Mouse (Mus musculus) embryo, embryonic 10.5 days (tissue): Measurements from ENCODE around the gene Zg16.
A peak's percentile ranks its signal among the peaks of the same experiment; 100 is the strongest.
"Not testable (repeated sequence)": the region's sequence is repeated elsewhere in the genome, so short reads cannot be mapped to it uniquely, and the experiment has no call there.

Source experiments
- DNase-seq: peaks from one replicate; pipeline ENCODE4 v3.0.0-alpha.2; 2015; ENCODE audit warnings: low spot score

Gene Zg16

DNA sequence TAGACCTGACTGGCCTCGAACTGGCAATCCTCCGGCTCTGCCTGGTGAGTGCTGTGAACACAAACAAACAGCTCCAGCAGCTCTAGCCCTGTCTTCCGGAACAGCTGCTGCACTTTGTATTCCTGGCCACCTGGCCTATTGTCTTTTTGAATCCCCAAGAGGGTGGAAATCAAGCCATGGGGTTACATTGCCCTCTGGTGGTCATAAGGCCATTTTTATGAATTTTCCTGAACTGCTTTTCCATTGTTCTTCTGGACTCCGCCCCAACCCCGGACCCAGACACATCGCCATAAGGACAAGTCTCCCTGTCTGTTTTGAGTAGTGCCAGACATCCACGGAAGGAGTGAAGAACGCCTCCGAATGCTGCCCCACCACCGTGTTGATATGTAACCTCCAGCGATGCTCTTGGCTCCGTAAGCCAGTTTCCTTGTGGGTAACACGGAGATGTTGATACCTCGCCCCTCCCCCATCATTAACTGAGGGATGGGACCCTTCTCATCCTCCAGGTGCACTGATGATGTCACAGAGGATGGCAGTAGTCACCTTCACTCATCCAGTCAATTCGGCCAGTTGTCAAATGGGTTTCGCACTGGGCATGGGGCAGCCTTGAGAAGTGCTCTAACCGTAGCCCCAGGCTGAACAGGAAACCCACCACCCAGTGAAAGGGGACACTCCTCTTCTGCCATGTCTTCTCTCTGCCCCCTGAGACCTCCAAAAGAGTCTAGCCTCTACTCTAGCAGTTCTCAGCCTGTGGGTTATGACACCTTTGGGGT, 17.6 kb upstream of the Zg16 start:
- DNase-seq: peak; percentile 97

DNA sequence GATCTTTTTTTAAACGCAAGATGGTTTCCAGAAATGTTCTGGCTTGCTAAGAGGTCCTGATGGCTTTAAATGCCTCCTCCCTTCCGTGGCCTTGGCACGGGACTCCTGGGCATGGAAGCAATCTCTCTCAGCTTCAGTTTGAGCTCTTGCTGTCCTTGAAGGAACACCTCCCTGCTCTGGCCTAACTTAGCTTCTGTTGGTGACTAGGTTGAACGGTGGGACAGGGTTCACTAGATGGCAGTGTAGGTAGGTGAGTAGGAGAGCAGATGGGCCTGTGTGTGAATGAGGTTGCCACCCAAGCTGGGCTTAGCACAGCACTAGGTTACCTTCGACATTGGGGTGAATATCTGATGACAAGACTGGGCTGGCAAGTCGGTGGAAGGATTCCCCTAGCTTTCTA, 16.8 kb upstream of the Zg16 start:
- DNase-seq: no peak

DNA sequence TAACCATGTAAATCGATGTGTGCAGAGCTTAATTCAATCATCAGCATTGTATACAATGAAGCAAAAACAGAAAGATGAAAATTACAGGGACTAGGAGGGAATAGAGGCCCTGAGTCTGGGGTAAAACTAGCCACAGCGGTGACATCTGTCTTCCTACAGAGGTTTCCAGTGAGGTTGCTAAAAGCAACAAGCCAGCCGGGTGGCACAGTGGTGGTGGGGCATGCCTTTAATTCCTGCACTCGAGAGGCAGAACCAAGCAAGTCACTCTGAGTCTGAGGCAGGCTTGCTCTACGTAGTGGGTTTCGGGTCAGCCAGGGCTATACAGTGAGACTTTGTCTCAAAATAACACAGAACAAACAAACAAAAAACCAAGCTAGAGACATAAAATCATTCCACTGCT, 15.0 kb upstream of the Zg16 start:
- no peak for DNase-seq

DNA sequence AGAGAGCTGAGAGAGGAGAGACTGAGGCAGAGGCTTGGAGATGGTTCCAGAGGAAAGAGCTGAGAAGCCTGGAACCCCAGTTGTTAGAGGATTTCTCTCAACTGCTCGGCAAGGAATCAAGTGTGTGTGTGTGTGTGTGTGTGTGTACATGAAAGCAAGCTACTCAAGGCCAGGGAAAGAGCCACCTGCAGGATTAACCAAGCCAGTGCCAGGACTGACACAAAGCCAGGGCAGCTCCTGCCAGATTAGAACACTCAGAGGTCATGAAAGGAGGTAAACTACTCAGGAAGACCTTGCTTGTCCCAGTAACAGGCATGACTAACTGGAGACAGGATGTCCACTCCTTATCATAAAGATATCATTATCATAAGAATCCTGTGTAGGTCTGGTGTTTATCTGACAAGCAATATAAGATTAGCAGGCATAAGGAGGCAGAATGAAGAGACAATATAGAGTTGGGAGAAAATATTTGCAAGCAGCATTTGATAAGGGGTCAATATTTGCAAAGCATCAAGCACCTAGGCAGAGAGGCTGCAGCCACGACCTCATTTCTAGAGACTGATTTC, 14.4 kb upstream of the Zg16 start:
- DNase-seq: no peak

DNA sequence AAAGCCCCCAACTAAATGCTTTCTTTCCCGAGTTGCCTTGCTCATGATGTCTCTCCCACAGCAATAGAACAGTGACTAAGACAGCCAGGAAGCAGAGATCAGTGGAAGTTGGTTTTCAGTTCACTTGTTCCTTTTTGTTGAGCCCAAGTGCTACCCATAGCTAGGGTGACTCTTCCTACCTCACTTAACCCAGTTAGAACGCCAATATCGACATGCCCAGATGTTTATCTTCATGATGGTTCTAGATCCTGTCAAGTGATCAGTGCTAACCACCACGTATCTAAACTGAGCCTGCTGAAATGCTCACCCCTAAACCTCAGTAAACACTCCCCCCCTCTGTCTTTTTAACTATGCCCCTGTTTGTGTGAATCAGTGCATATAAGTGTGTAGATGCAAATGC, 12.4 kb upstream of the Zg16 start:
- no peak for DNase-seq

DNA sequence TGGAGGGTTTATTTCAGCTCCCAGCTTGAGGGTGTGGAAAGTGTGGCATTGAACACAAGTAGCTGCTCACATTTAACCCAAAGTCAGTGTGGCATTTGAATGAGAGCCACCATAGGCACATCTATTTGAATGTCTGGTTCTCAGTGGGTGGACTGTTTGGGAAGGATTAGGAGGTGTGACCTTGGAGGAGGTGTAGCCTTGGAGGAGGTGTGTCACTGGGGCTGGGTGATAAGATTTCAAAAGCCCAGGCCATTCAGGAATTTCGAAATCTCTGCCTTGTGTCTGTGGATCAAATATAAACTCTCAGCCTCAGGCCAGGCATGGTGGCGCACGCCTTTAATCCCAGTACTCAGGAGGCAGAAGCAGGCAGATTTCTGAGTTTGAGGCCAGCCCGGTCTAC, 11.8 kb upstream of the Zg16 start:
- no peak for DNase-seq

DNA sequence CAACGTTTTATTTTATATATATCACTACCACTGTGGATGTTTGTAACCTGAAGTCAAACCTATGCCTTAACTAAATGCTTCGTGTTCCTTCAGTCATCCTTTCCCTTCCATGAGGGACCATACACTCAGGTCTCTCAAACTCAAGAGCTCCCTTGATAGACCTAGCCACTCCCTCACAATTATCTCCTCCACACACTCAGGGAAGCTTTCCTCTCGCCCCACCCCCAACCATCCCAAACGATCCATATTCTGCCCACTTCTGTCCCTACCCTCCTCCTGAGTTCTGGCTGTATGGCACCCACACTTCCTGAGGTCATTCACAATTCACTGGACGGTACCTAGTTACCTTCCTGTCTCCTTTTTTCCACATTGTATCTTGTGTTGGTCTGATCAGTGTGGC, 11.4 kb upstream of the Zg16 start:
- no peak for DNase-seq

DNA sequence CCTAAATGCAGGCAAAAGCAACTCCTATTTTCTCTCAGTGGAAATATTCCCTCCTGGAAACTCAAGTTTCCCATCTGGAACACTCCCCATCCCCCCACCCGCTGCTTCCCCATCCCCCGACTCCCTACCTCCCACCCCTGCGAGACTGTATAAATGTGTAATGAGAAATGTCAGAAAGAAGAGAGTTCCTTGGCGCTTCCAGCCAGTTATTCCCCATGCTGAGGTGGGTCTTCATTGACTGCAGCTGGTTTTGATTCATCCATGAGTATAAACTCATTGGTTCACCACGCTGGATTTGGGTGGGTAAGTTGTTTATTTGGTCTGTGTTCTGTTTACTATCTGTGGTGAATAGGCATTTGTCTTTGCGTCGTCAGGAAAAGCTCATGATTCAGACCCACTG, 9.3 kb upstream of the Zg16 start:
- no peak for DNase-seq

DNA sequence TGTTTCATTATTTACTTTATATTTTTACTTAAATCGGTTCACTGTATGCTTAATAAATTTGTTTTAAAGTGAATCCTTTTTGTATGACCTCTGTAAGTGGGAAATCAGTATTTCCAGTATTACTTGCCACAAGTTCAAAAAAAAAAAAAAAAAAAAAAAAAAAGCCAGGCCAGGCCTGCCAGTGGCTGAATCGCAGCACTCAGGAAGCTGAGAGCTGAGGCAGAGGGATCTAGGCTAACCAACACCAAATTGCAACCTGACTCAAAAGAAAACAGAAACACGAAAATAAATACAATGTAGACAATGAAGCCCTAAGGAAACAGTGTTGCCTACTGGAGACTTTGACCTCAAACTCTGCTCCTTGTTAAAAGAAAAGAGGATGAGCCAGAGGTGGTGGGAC, 6.8 kb upstream of the Zg16 start:
- DNase-seq: no peak

DNA sequence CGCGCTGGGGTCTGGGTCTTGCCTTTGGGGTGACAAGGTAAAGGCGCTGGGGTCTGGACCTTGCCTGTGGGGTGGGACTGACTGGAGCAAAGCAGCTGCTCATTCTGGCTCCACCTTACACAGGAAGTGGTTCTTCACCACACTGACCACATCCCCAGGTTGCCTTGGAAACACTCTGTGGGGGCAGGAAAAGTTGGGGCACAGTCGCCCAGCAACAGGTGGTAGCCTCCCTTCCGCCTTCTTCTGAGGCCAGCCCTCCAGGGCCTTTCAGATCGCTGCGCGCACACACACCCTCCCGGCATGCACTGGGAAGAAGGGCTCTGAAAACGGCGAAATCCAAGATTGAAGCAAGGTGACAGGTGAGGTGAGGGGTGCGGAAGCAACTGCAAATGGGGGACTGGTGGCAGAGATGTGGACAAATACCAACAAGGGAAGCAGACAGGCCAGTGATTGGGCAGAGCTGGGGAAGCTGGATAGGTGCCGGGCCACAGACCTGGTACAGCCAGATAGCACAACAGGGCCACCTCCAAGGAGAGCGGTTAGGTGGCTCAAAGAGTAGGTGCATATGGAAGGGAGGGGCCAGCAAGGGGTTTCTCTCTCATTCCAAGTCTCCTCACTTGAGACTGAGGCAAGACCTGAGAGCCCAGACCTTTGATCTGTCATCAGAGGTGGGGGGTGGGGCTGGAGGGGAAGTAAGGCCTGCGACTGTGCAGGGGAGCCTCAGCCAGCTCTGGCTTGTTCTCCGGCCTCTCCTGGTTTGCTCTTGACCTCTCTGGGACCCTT, 4.2 kb upstream of the Zg16 start, which contains the start of gene AI467606:
Gene AI467606, plus strand, starts transcription at position 246 of the 783 bp plus-strand sequence.
- DNase-seq: no peak

DNA sequence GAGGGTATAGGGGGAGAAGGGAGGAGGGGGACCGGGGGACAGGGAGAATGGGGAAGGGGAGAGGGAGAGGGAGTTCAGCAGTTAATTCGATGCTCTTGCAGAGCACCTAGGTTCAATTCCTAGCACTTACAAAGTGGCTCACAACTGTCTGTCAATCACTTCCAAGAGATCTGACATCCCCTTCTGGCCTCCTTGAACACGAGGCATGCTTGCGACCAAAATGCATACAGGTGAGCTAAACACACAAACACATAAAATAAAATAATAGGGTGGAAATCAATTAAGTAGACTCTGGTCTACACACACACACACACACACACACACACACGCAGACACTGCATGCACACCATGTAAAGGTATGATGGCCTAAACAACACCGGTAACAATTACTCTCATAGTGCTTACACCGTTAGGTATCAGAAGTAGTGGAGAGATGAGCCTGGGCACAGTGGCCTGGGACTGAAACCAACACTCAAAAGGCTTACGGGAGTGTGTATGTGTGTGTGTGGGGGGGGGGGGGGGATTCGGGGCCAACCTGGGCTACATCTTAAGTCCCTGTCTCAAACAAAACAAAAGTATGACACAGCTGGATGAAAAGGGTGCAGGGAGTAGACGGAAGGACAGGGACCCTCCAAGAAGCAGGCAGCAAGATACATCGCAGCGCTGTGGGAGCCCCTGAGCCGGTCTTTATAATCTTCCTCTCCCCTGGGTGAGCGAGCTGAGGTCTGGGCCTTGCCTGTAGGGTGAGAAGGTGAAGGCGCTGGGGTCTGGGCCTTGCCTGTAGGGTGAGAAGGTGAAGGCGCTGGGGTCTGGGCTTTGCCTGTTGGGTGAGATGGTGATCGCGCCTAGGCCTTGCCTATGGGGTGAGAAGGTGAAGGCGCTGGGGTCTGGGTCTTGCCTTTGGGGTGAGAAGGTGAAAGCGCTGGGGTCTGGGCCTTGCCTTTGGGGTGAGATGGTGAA, 3.3 kb upstream of the Zg16 start:
- no peak for DNase-seq

DNA sequence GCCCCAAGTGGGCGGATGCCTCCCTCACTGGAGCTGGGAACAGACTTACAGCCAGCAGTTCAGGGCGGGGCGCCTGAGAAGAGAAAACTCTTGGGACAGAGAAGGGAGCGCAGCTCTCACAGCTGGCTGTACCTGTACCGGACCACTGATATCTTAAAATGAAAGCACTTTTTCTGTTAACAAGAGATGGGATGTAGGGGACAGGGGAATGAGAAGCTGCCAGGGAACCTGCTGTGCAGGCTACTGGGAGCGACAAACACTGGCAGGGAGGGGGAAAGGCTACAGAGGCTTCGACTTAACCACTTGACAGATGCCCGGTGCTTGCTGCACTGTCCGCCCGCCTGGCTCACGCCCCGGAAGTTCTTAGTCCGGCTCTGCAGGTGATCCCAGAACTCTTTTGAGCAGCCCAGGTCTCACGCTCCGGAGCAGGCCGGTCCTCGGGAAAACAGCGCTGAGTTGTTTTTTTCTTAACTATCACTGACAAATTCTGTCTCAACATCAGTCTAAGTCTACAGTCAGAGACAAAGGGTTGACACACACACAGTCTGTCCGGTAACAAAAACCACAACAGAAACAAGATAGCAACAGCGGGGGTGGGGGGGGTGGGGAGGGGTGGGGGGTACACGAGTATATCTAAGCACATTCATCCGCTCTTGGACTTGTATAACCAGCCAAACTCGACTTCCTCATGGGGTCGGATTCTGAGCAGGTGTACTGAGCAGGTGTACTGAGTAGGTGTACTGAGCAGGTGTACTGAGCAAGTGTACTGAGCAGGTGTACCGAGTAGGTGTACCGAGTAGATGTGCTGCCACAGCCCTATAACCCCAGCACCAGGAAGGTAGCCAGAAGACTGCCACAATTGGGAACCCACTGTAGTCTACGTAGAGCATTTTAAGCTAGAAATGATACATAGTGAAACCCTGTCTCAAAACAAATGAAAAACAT, 2.0 kb upstream of the Zg16 start:
- DNase-seq: peak; percentile 29

DNA sequence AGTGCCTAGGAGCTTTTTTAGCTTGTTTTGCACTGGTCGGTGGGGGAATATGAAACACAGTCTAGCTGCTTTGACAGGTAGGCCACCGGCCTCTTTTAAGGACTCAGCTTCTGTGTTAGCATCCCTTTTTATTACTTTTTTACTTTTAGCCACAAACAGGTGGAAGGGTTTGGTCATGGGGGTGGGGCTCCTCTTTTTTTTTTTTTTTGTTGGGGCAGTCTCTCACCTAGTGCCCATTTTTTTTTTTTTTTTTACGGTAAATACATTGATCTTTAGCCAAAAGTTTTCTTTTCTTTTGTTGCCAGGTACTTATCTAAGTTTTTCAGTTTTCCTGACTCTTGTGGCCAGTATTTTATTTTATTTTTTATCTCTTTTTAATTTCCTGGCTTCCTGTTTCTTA, 955 bp upstream of the Zg16 start:
- no peak for DNase-seq

DNA sequence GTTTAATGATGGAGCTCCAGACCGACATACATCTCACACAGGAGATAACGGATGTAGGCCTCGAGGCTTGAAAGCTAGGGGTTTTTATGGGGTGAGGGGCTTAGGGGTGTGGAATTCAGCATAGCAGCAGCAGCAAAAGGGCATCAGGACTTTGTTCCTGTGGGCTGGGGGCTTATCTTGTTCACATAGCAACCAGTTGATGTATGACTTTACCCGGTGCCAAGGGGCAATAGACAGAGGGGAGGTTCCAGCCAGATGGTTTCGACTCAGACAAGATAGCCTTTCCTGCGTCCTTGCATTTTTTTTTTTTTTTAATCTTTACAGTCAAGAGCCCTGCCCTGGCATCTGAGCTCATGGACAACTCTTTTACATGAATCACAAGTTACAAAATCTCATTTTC, 1.4 kb downstream of the Zg16 start:
- not testable (repeated sequence) for DNase-seq

DNA sequence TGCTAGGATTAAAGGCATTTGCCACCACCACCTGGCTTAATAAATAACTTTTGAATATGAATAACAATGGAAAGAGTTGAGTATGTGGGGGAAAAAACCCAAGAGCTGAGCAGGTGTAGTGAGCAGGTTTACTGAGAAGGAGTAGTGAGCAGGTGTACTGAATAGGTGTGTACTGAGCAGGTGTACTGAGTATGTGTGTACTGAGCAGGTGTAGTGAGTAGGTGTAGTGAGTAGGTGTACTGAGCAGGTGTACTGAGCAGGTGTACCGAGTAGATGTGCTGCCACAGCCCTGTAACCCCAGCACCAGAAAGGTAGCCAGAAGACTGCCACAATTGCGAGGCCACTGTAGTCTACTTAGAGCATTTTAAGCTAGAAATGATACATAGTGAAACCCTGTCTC, 2.3 kb downstream of the Zg16 start:
- DNase-seq: no peak

DNA sequence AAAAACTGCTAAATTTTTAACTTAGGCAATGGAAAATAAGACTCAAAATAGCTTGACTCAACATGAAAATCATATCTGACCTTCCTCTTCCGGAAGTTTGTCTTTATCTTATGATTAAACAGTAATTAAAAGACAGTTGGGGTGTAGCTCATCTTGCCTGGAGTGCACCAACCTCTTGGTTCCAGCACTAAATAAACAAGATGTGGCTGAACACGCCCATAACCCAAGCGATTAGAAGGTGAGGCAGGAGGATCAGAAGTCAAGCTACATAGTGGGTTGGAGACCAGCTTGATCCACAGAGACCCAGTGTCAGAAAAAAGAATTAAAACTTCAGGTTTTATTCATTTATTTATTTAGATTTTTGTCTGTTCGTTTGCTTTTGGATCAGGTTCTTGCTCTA, 3.4 kb downstream of the Zg16 start:
- no peak for DNase-seq

DNA sequence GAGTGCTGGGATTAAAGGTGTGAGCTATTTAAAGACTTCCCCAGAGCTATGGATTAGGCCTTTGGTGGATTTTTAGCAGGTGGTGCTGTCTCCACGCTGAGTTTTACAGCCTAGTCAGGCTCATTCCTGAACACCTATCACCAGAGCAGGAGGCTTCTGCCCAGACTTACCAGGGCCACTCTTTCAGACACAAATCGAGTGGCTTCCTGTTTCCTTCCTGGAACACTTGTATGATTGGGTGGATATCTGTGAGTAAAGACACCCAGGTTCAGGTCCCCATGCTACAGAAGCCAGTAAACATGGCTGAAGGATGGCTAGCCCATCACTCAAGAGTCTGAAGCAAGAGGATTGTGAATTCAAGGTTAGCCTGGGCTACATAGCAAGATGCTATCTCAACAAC, 4.1 kb downstream of the Zg16 start:
- no peak for DNase-seq

DNA sequence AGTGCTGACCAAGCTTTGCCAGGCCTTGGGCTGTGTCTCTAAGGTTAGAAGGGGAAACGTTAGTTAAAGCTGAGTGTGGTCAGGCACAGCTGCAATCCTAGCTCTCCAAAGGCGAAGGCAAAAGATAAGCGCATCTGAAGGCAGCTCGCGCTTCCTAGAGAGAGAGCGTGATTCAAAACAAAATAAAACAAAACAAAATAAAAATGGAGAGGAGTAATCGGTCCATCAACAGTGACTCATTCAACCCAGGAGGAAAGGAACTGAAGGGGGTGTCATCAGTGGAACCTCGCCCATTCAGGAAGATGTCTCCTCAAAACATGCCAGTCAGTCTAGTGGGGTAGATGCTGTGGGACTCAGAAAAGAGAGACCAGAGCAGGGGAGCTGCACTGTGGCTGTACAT, 4.9 kb downstream of the Zg16 start:
- no peak for DNase-seq

DNA sequence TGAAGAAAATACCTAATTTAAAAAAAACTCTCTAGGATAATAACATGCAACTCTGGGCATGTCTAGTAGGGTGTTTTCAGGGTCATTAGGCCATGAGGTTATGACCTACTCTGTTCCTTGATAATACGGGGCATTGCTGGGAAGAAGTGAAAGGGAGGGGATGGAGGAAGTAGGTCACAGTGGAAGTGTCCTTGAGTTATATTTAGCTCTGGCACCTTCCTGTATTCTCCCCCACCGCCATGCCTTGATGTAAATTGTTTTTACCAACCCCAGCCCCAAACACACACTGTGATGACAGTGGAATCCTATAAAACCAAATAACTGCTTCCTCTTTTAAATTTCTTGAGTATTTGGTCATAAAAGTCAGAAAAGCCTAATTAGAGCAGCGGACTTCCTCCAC, 7.1 kb downstream of the Zg16 start:
- DNase-seq: no peak

DNA sequence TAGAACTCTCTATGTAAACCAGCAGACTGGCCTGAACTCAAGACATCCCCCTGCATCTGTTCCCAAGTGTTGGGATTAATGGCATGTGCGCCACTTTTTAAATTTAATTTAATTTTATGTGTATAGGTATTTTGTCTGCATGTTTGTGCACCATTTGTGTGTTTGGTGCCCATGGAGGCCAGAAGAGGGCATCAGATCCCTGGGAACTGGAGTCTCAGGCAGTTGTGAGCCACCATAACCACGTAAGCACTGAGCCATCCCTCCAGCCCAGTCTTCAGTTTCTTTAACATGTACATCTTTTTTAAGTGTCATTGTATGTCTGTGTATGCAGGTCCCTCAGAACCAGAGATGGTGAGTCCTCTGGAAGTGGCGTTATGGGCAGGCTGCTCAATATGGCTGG, 9.4 kb downstream of the Zg16 start:
- DNase-seq: no peak

DNA sequence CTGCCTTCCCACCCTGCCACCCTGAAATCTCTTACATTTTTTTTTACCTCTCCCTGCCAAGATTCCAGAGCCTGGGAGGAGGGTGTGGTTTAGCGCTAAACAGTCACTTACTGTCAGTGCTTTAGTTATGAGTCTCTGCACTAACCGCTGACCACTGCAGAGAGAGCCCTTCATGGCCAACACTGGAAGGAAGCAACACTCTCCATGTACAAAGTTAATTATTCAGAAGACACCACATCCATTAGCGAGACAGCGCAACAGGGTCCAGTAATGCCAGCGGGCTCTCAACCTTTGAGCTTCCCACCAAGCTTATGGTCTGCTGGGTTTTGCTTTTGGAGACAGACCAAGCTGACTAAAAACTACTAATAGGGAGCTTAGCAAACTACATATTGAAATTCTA, 10.9 kb downstream of the Zg16 start:
- no peak for DNase-seq
